Mouse (Mus musculus) midbrain, postnatal 0 days (tissue): Measurements from ENCODE around the gene Cort. TPM values are rescaled to one million over a fixed set of nuclear protein-coding genes. Genes with fewer than 3 reads are reported as not detected.

Experiments used
- ATAC-seq: fragments of 200-750 bp; cut with Nextera tagmentation; 2 replicates; pipeline ENCODE4 v1.8.0; 2017; ENCODE audit warnings: moderate number of reproducible peaks, mild to moderate bottlenecking, moderate TSS enrichment, moderate library complexity; ENCODE audit not compliant: low FRiP score
- DNase-seq: peaks from one replicate; pipeline ENCODE4 v3.0.0-alpha.2; 2015; ENCODE audit warnings: low spot score
- H3K27ac ChIP-seq: fragments of 300-500 bp; sonication (generic); 2 replicates; pipeline ENCODE4 v1.5.1; 2014; ENCODE audit warnings: low read depth, mild to moderate bottlenecking, low read length, mixed read lengths
- H3K27me3 ChIP-seq: fragments of 300-500 bp; sonication (generic); 2 replicates; pipeline ENCODE4 v1.6.1; 2014; ENCODE audit warnings: low read length, control low read depth, mixed read lengths; ENCODE audit not compliant: insufficient read depth
- H3K36me3 ChIP-seq: fragments of 300-500 bp; sonication (generic); 2 replicates; pipeline ENCODE4 v1.6.1; 2014; ENCODE audit warnings: low read length, control low read depth, mixed read lengths; ENCODE audit not compliant: insufficient read depth
- H3K4me1 ChIP-seq: fragments of 300-500 bp; sonication (generic); 2 replicates; pipeline ENCODE4 v1.6.1; 2014; ENCODE audit warnings: mild to moderate bottlenecking, control low read depth, antibody characterized with exemption, low read length, mixed read lengths; ENCODE audit not compliant: insufficient read depth
- H3K4me2 ChIP-seq: fragments of 300-500 bp; sonication (generic); 2 replicates; pipeline ENCODE4 v1.6.1; 2014; ENCODE audit warnings: low read depth, mild to moderate bottlenecking, low read length, mixed read lengths; ENCODE audit not compliant: poor library complexity, severe bottlenecking
- H3K4me3 ChIP-seq: fragments of 300-500 bp; sonication (generic); 2 replicates; pipeline ENCODE4 v1.5.1; 2014; ENCODE audit warnings: low read depth, mild to moderate bottlenecking, low read length, moderate library complexity
- H3K9ac ChIP-seq: fragments of 300-500 bp; sonication (generic); replicated peaks from 2 replicates; pipeline ENCODE4 v1.6.1; 2014; ENCODE audit warnings: mild to moderate bottlenecking, low read length, moderate library complexity, mixed read lengths; ENCODE audit not compliant: poor library complexity, severe bottlenecking
- H3K9me3 ChIP-seq: fragments of 300-500 bp; sonication (generic); 2 replicates; pipeline ENCODE4 v1.6.1; 2016; ENCODE audit warnings: low read length, control low read depth
- CTCF ChIP-seq: IDR thresholded peaks from 2 replicates; pipeline ENCODE4 v1.5.1; 2016; ENCODE audit warnings: antibody characterized with exemption, mild to moderate bottlenecking
- WGBS: fragments of 180-500 bp; shearing (Covaris S2); extraction: QIAGEN DNeasy Blood & Tissue Kit; methylation state at CpG from one replicate; pipeline ENCODE4 v1.1.7; 2014; 5-methylcytosine and 5-hydroxymethylcytosine counted together
- polyA plus RNA-seq: library from polyadenylated mRNA; unstranded; fragments of >200 nt; fragmentation: Nextera tagmentation; extraction: Ambion mirVana; gene quantifications from 2 replicates; pipeline ENCODE4 v1.2.1, GENCODE M21; 2015
- total RNA-seq: library from RNA; depleted of rRNA; stranded (reverse); fragments of >200 nt; gene quantifications from 2 replicates; pipeline ENCODE4 v1.2.3, GENCODE M21; 2014

Gene Cort
- total and polyA plus RNA-seq, 2 experiments from 2014 or later = 1.2 to 1.5 TPM

DNA sequence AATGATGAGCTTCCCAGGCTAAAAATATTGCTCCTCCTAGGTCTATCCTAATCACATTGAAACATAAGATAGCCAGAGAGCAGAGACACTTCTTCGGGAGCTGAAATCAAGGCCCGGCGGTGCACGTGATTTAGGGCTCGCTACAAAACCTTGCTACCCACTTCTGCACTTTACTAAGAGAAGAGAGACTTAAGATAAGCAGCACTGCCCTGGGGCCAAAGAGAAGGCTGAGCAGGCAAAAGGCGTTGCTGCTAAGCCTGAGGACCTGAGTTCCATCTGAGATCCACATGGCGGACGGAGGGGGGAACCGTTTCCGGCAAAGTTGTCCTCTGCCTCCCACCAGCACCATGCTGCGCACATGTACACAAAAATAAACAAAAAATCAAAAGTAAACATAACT is 28.0 kb downstream of the Cort start:
- TF ChIP-seq CTCF = no peak
- Histone ChIP-seq H3K27ac (no peak overlapping the region), H3K9ac (peak overlapping the region; percentile 90), H3K36me3 (no peaks in the 10 kb centered on the region), H3K4me3 (peak overlapping the region; percentile 100), H3K9me3 (no peaks in the 10 kb centered on the region), H3K4me2 (peak overlapping the region; percentile 89), H3K4me1 (peaks cover 6% of the 10 kb centered on the region; the same call in 1 of the 2 replicates), H3K27me3 (no peaks in the 10 kb centered on the region)
- no peak for ATAC-seq
- no peak for DNase-seq
- WGBS = 25% methylated on average over 11 of the region's 11 CpGs

- Histone ChIP-seq H3K27ac (no peak overlapping the region), H3K9ac (no peak overlapping the region), H3K27me3 (no peaks in the 10 kb centered on the region), H3K36me3 (no peaks in the 10 kb centered on the region), H3K9me3 (no peaks in the 10 kb centered on the region), H3K4me1 (peaks cover 6% of the 10 kb centered on the region; the same call in 1 of the 2 replicates), H3K4me3 (no peak overlapping the region), H3K4me2 (no peak overlapping the region)
- ATAC-seq = no peak
- TF ChIP-seq CTCF = no peak
- WGBS = 83% methylated on average over 3 of the region's 3 CpGs
- DNase-seq = no peak
Measured at GRCm38 (mm10) chr4:149097956-149098355, 28.6 kb downstream of the Cort start.

- Histone ChIP-seq H3K27ac (no peak overlapping the region), H3K4me3 (no peak overlapping the region), H3K27me3 (no peaks in the 10 kb centered on the region), H3K9me3 (no peaks in the 10 kb centered on the region), H3K4me1 (no peaks in the 10 kb centered on the region), H3K36me3 (no peaks in the 10 kb centered on the region), H3K4me2 (no peak overlapping the region), H3K9ac (no peak overlapping the region)
- ATAC-seq (no peak), DNase-seq (no peak)
- no peak for TF ChIP-seq CTCF
- WGBS = 89% methylated on average over 8 of the region's 8 CpGs
Measured at GRCm38 (mm10) chr4:149091364-149091763, 35.2 kb downstream of the Cort start.

DNA sequence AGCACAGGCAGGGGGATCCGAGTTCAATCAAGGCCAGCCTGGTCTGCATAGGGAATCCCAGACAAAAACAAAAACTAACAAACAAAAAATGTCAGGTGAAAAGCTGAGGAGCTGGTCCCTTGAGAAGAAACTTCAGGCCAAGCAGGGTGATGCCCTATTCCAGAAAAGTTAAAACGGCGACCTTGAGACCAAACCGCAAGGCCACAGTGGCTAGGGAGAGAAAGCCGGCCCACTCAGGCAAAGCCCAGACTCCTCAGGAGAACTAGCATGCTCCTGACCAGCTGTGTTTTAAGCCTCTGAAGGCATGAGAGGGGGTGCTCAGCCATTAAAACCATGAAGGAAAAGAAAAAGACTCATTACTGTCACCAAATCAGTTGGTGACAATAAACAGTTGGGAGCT is 41.2 kb downstream of the Cort start:
- Histone ChIP-seq H3K27ac (no peak overlapping the region), H3K4me1 (no peaks in the 10 kb centered on the region), H3K4me2 (no peak overlapping the region), H3K36me3 (no peaks in the 10 kb centered on the region), H3K9me3 (no peaks in the 10 kb centered on the region), H3K27me3 (no peaks in the 10 kb centered on the region), H3K9ac (no peak overlapping the region), H3K4me3 (no peak overlapping the region)
- ATAC-seq (no peak), DNase-seq (no peak)
- 78% methylated on average over 5 of the region's 5 CpGs for WGBS
- no peak for TF ChIP-seq CTCF

DNA sequence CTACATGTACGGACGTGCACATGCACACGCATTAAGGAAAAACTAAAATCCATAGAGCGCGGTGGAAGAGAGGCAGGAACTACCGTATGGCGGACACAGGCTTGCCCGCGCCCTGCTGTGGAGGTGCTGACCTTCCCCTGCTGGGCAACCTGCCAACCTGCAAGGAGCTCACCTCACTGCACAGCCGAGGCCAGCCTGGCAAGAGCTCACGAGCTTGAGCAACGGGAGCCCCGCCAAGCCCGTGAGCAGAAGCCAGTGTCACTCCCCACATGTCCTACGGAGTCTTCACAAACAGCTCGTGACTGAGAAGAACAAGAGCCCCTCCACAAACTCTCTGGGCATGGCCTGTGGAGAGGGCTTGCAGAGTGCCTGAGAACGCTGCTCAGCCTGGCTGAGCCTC is 45.0 kb downstream of the Cort start:
- 63% methylated on average over 17 of the region's 17 CpGs for WGBS
- peak; percentile 51 for DNase-seq
- TF ChIP-seq CTCF = no peak
- Histone ChIP-seq H3K9ac (no peak overlapping the region), H3K36me3 (no peaks in the 10 kb centered on the region), H3K27me3 (no peaks in the 10 kb centered on the region), H3K9me3 (no peaks in the 10 kb centered on the region), H3K4me2 (no peak overlapping the region), H3K4me1 (no peaks in the 10 kb centered on the region), H3K27ac (no peak overlapping the region), H3K4me3 (no peak overlapping the region)
- no peak for ATAC-seq

GRCm38 (mm10) chr4:149080111-149080510 is 46.5 kb downstream of the Cort start:
- Histone ChIP-seq H3K27me3 (no peaks in the 10 kb centered on the region), H3K4me1 (no peaks in the 10 kb centered on the region), H3K9me3 (no peaks in the 10 kb centered on the region), H3K9ac (no peak overlapping the region), H3K36me3 (no peaks in the 10 kb centered on the region), H3K4me3 (no peak overlapping the region), H3K4me2 (no peak overlapping the region), H3K27ac (no peak overlapping the region)
- no peak for ATAC-seq
- TF ChIP-seq CTCF = no peak
- WGBS = 91% methylated on average over 8 of the region's 8 CpGs
- DNase-seq = no peak
